ENCODE assay signal across 23 mouse cellular contexts in genomic region chr13:55063276-55063675, GRCm38 (mm10). TPM values are rescaled to one million over a fixed set of nuclear protein-coding genes. Genes with fewer than 3 reads are reported as not detected.
DNase-seq lines count a peak whose midpoint lies in the region; ATAC-seq and TF ChIP-seq lines count a peak whose summit lies in the region.
"Had no signal": no experiment of that assay in that cellular context is flagged by ENCODE, and none has a peak within 500 bp of the region (broad histone marks: within the 10 kb centered on the region; RNA-seq: fewer than 3 reads in every experiment).

No protein-coding gene starts in this region.

- no peak for TF ChIP-seq POLR2A in spleen, adult 2 months (IDR thresholded peaks at IDR 0.05; ENCODE audit: low read depth, low read length)
- no peak for TF ChIP-seq POLR2A in CH12.LX (IDR thresholded peaks at IDR 0.05; ENCODE audit: low read depth, low read length)

- H3K4me2 ChIP-seq in CH12.LX (ENCODE audit: insufficient read depth, low read depth, poor library complexity, severe bottlenecking), result peak overlapping the region; percentile 46; the same call in 1 of the 2 replicates
- no peak overlapping the region for H3K4me2 ChIP-seq in forebrain, embryonic 16.5 days (ENCODE audit: low read length)
- H3K4me2 ChIP-seq: embryonic facial prominence, embryonic 13.5 days; forebrain, embryonic 12.5 days; heart, embryonic 12.5 days; hindbrain, embryonic 14.5 days had no signal

- 0 out of 2 replicates have a peak overlapping the region, but pooled peaks have one; percentile 47 for H3K27ac ChIP-seq in spleen, adult 2 months (ENCODE audit: insufficient read depth, low read length)
- H3K27ac ChIP-seq in CH12.LX (ENCODE audit: insufficient read depth, low read depth), result peak overlapping the region; percentile 77
- no peak overlapping the region for H3K27ac ChIP-seq in forebrain, embryonic 16.5 days (ENCODE audit: low read length)
- H3K27ac ChIP-seq: embryonic facial prominence, embryonic 13.5 days; forebrain, embryonic 12.5 days; heart, adult 2 months; hindbrain, embryonic 10.5 days; hindbrain, embryonic 14.5 days had no signal

- DNase-seq in spleen, adult 2 months (ENCODE audit: low read depth in 1 of 2, low spot score in 2 of 2), result peak; percentile 19 to 31
- no peak for DNase-seq in spleen, postnatal 4 days (ENCODE audit: low spot score in 2 of 2)
- peak; percentile 73 for DNase-seq in CH12.LX (ENCODE audit: extremely low read depth)
- DNase-seq in layer of hippocampus, postnatal 14 days (ENCODE audit: low spot score in 2 of 2), result no peak
- DNase-seq in layer of hippocampus, postnatal 36 days, result no peak
- DNase-seq: adrenal gland, postnatal 14 days; cerebellum, adult 11-12 months; cerebellum, adult 9-10 months; cerebellum, postnatal 25 days; forebrain, postnatal 0 days; gastrocnemius, postnatal 10 days; heart, adult 2 months had no signal

- no peaks in the 10 kb centered on the region for H3K27me3 ChIP-seq in spleen, adult 2 months (ENCODE audit: control insufficient read depth, insufficient read depth, low read length)
- H3K27me3 ChIP-seq in CH12.LX (replicated peaks), result no peaks in the 10 kb centered on the region
- H3K27me3 ChIP-seq in forebrain, embryonic 16.5 days (replicated peaks; ENCODE audit: control insufficient read depth, insufficient read depth, low read length), result no peaks in the 10 kb centered on the region
- H3K27me3 ChIP-seq: embryonic facial prominence, embryonic 13.5 days; forebrain, embryonic 12.5 days; heart, embryonic 12.5 days; Patski had no signal

- in situ Hi-C loops in CH12.LX (cut with MboI; ENCODE audit: low pct_ligation_motif_present, low pct_unique_long_range_greater_than_20kb, low sequenced_read_pairs), result loop anchor here (5.0 kb wide), 1 partner anchor 51 kb away; no protein-coding TSS in a partner anchor

- H3K4me3 ChIP-seq in spleen, adult 2 months (ENCODE audit: extremely low read depth, insufficient read depth, insufficient read length), result no peak overlapping the region
- H3K4me3 ChIP-seq in CH12.LX (replicated peaks in 1 of 3; ENCODE audit: low read depth in 2 of 3, low read length in 2 of 3, poor library complexity in 1 of 3), result no peak overlapping the region
- H3K4me3 ChIP-seq in forebrain, embryonic 16.5 days (replicated peaks; ENCODE audit: low read length), result no peak overlapping the region
- H3K4me3 ChIP-seq: embryonic facial prominence, embryonic 13.5 days; forebrain, embryonic 12.5 days; heart, adult 2 months; heart, embryonic 12.5 days; hindbrain, embryonic 10.5 days had no signal

- no peaks in the 10 kb centered on the region for H3K9me3 ChIP-seq in CH12.LX (replicated peaks; ENCODE audit: low read length)
- H3K9me3 ChIP-seq in forebrain, embryonic 16.5 days (ENCODE audit: control insufficient read depth, low read length), result no peaks in the 10 kb centered on the region
- H3K9me3 ChIP-seq: embryonic facial prominence, embryonic 13.5 days; forebrain, embryonic 12.5 days; heart, embryonic 12.5 days; hindbrain, embryonic 10.5 days had no signal

- TF ChIP-seq RAD21 in CH12.LX (IDR thresholded peaks at IDR 0.05; ENCODE audit: low read depth, low read length), result no peak

- H3K9ac ChIP-seq in CH12.LX (ENCODE audit: insufficient read depth, low read depth), result no peak overlapping the region; the same call in 1 of the 2 replicates
- no peak overlapping the region for H3K9ac ChIP-seq in forebrain, embryonic 16.5 days (replicated peaks; ENCODE audit: low read depth, low read length)
- H3K9ac ChIP-seq: embryonic facial prominence, embryonic 13.5 days; forebrain, embryonic 12.5 days; forebrain, postnatal 0 days; heart, embryonic 12.5 days; hindbrain, embryonic 14.5 days had no signal

- TF ChIP-seq CTCF in spleen, adult 2 months (IDR thresholded peaks at IDR 0.05; ENCODE audit: extremely low read depth, insufficient read depth, insufficient read length, insufficient replicate concordance), result no peak
- no peak for TF ChIP-seq CTCF in CH12.LX (conservative IDR thresholded peaks at IDR 0.05 in 1 of 2, IDR thresholded peaks at IDR 0.05 in 1 of 2; ENCODE audit: low read depth in 2 of 2, low read length in 2 of 2)

- peaks cover 8% of the 10 kb centered on the region for H3K4me1 ChIP-seq in spleen, adult 2 months (ENCODE audit: control insufficient read depth, insufficient read depth, insufficient read length)
- peaks cover 10 to 59% of the 10 kb centered on the region in 2 experiments for H3K4me1 ChIP-seq in CH12.LX (ENCODE audit: control insufficient read depth in 1 of 2, insufficient read depth in 2 of 2)
- H3K4me1 ChIP-seq in forebrain, embryonic 16.5 days (replicated peaks; ENCODE audit: control insufficient read depth, insufficient read depth, low read length), result no peaks in the 10 kb centered on the region
- H3K4me1 ChIP-seq: embryonic facial prominence, embryonic 13.5 days; forebrain, embryonic 12.5 days; heart, embryonic 12.5 days; hindbrain, embryonic 10.5 days had no signal

- peak; percentile 86 for TF ChIP-seq EP300 in CH12.LX (IDR thresholded peaks at IDR 0.05; ENCODE audit: low read length)

- peaks cover 5% of the 10 kb centered on the region for H3K36me3 ChIP-seq in spleen, adult 2 months (ENCODE audit: control insufficient read depth, insufficient read depth, low read length)
- H3K36me3 ChIP-seq in CH12.LX (replicated peaks in 1 of 2; ENCODE audit: control insufficient read depth in 1 of 2, insufficient read depth in 1 of 2, low read length in 1 of 2), result peaks cover 6 to 25% of the 10 kb centered on the region in 2 experiments
- peaks cover under 1% of the 10 kb centered on the region; the same call in 1 of the 2 replicates for H3K36me3 ChIP-seq in forebrain, embryonic 16.5 days (ENCODE audit: control insufficient read depth, insufficient read depth)

- WGBS in spleen, adult 2 months, result 29% methylated on average over 2 of the region's 2 CpGs
- 90% methylated on average over 2 of the region's 2 CpGs for WGBS in forebrain, embryonic 16.5 days

- no peaks in the 10 kb centered on the region; the same call in 1 of the 2 replicates for H3K79me2 ChIP-seq in CH12.LX (replicated peaks; ENCODE audit: control insufficient read depth, extremely low read depth, insufficient read depth, poor library complexity, severe bottlenecking)

- dilution Hi-C loops in CH12.LX (cut with MboI; ENCODE audit: extremely low pct_ligation_motif_present, extremely low pct_unique_long_range_greater_than_20kb, low sequenced_read_pairs), result no loop called here

- peak; percentile 20; the same call in 1 of the 2 replicates for ATAC-seq in megakaryocyte progenitor cell, adult 5-6 weeks (replicated peaks; ENCODE audit: poor library complexity)
- no peak for ATAC-seq in forebrain, embryonic 16.5 days
- ATAC-seq: activated CD4-positive, CD25-positive, alpha-beta regulatory T cell, adult 4 months; CD4-positive, CD25-positive, alpha-beta regulatory T cell, adult 4 months; forebrain, postnatal 0 days; Patski had no signal

TF ChIP-seq in CH12.LX, 34 proteins besides CTCF, POLR2A, EP300 and RAD21:
- TF ChIP-seq IRF4 (IDR thresholded peaks at IDR 0.05; ENCODE audit: low read depth, low read length), result peak; percentile 93
- no peak for TF ChIP-seq ZC3H11A (IDR thresholded peaks at IDR 0.05; ENCODE audit: low read depth, low read length)

RNA-seq across cellular contexts. Expression of gene Uimc1, which starts 36.8 kb away (rescaled TPM):
- 4.9 and 5.1 TPM in 2 replicates for polyA plus RNA-seq in spleen, adult 2 months (2012; rRNA removed)
- total RNA-seq in CH12.LX (2012; rRNA removed), result 154 and 177 TPM in 2 replicates
- 19.9 and 20.7 TPM in 2 replicates for total RNA-seq in CH12.LX (2014; rRNA removed)
- polyA plus RNA-seq in CH12.LX (2012; ENCODE audit: insufficient read length, low read depth), result 44.5 and 50.8 TPM in 2 replicates
- total RNA-seq in megakaryocyte progenitor cell, adult 5-6 weeks (2015), result 38.0 and 49.0 TPM in 2 replicates
- 63.0 and 67.2 TPM in 2 replicates for total RNA-seq in megakaryocyte progenitor cell, adult 5-6 weeks (2017)
- 10 to 100 TPM; 18.8 to 19.7 TPM for total RNA-seq in layer of hippocampus, postnatal 14 days (2021)
- 10 to 100 TPM; 21.9 to 26.7 TPM for total RNA-seq in layer of hippocampus, postnatal 36 days (2021)
- 25.7 and 26.2 TPM in 2 replicates for polyA plus RNA-seq in forebrain, embryonic 16.5 days (2015; fragmentation: Nextera tagmentation; extraction: Ambion mirVana)

RNA-seq across cellular contexts. Expression of gene Zfp346, which starts 41.8 kb away (rescaled TPM):
- polyA plus RNA-seq in spleen, adult 2 months (2012; rRNA removed), result 13.9 and 14.5 TPM in 2 replicates
- total RNA-seq in CH12.LX (2012; rRNA removed) (12.4 and 15.4 TPM in 2 replicates), CH12.LX (2014; rRNA removed) (11.3 and 12.4 TPM in 2 replicates)
- 18.6 and 19.2 TPM in 2 replicates for polyA plus RNA-seq in CH12.LX (2012; ENCODE audit: insufficient read length, low read depth)
- 9.1 and 13.8 TPM in 2 replicates for total RNA-seq in megakaryocyte progenitor cell, adult 5-6 weeks (2015)
- 10.8 and 13.4 TPM in 2 replicates for total RNA-seq in megakaryocyte progenitor cell, adult 5-6 weeks (2017)
- 10 to 100 TPM; 48.8 to 51.2 TPM for total RNA-seq in layer of hippocampus, postnatal 14 days (2021)
- 10 to 100 TPM; 36.9 to 45.0 TPM for total RNA-seq in layer of hippocampus, postnatal 36 days (2021)
- polyA plus RNA-seq in forebrain, embryonic 16.5 days (2015; fragmentation: Nextera tagmentation; extraction: Ambion mirVana), result 22.7 and 26.3 TPM in 2 replicates

RNA-seq across cellular contexts. Expression of gene Hk3, which starts 42.1 kb away (rescaled TPM):
- 14.1 and 18.1 TPM in 2 replicates for polyA plus RNA-seq in spleen, adult 2 months (2012; rRNA removed)
- 0.04 TPM in 2 replicates for total RNA-seq in CH12.LX (2012; rRNA removed)
- total RNA-seq in CH12.LX (2014; rRNA removed), result not detected in 2 replicates
- 0.10 TPM in 1 of 2 replicates, not detected in the other for polyA plus RNA-seq in CH12.LX (2012; ENCODE audit: insufficient read length, low read depth)
- total RNA-seq in megakaryocyte progenitor cell, adult 5-6 weeks (2015), result 83.9 and 84.9 TPM in 2 replicates
- 179 and 185 TPM in 2 replicates for total RNA-seq in megakaryocyte progenitor cell, adult 5-6 weeks (2017)
- 1 to 10 TPM; 1.4 TPM for total RNA-seq in layer of hippocampus, postnatal 14 days (2021)
- 1 to 10 TPM; 1.3 to 2.1 TPM for total RNA-seq in layer of hippocampus, postnatal 36 days (2021)
- polyA plus RNA-seq in forebrain, embryonic 16.5 days (2015; fragmentation: Nextera tagmentation; extraction: Ambion mirVana), result 0.82 and 0.83 TPM in 2 replicates
- total RNA-seq: MEL had no signal
- polyA plus RNA-seq: Patski had no signal

Comparison
In these comparisons a context has a peak if more than half of its experiments do, and no peak if none do; other contexts are left out.
1. DNase-seq: peak in spleen, adult 2 months (2 of 2) and CH12.LX (single experiment); none in spleen, postnatal 4 days (0 of 2), layer of hippocampus, postnatal 14 days (0 of 2) and layer of hippocampus, postnatal 36 days (0 of 2).
2. RNA of gene Hk3, which starts 42.1 kb away (total RNA-seq): 83.9 to 185 TPM in megakaryocyte progenitor cell, adult 5-6 weeks; 1.3 to 2.1 TPM in layer of hippocampus, postnatal 36 days, 1.4 TPM in layer of hippocampus, postnatal 14 days and 0.04 TPM in CH12.LX; every median in the first group is over 10 times any median in the second.